Mouse (Mus musculus) kidney, postnatal 0 days (tissue): ENCODE measurements around the gene Fstl4. TPM values are rescaled to one million over a fixed set of nuclear protein-coding genes. Genes with fewer than 3 reads are reported as not detected.

Experiments
- ATAC-seq: fragments of 200-750 bp; cut with Nextera tagmentation; replicated peaks from 2 replicates; pipeline ENCODE4 v1.8.0; 2017; ENCODE audit warnings: low read depth, moderate number of reproducible peaks, moderate TSS enrichment, moderate library complexity; ENCODE audit not compliant: low FRiP score
- DNase-seq: peaks from one replicate; pipeline ENCODE4 v3.0.0-alpha.2; 2016; ENCODE audit warnings: low spot score
- H3K27ac ChIP-seq: fragments of 300-500 bp; sonication (generic); 2 replicates; pipeline ENCODE4 v1.5.1; 2014; ENCODE audit warnings: mild to moderate bottlenecking
- H3K27me3 ChIP-seq: fragments of 300-500 bp; sonication (generic); 2 replicates; pipeline ENCODE4 v1.6.1; 2014; ENCODE audit warnings: low read length, mixed read lengths; ENCODE audit not compliant: insufficient read depth
- H3K36me3 ChIP-seq: fragments of 300-500 bp; sonication (generic); 2 replicates; pipeline ENCODE4 v1.6.1; 2014; ENCODE audit warnings: low read length, mixed read lengths; ENCODE audit not compliant: insufficient read depth
- H3K4me1 ChIP-seq: fragments of 300-500 bp; sonication (generic); replicated peaks from 2 replicates; pipeline ENCODE4 v1.6.1; 2014; ENCODE audit warnings: antibody characterized with exemption, low read length, mixed read lengths; ENCODE audit not compliant: insufficient read depth
- H3K4me2 ChIP-seq: fragments of 300-500 bp; sonication (generic); 2 replicates; pipeline ENCODE4 v1.6.1; 2014; ENCODE audit warnings: mild to moderate bottlenecking, low read length, moderate library complexity, mixed read lengths
- H3K4me3 ChIP-seq: fragments of 300-500 bp; sonication (generic); replicated peaks from 2 replicates; pipeline ENCODE4 v1.5.1; 2014; ENCODE audit warnings: low read depth, low read length
- H3K9ac ChIP-seq: fragments of 300-500 bp; sonication (generic); 2 replicates; pipeline ENCODE4 v1.6.1; 2014; ENCODE audit warnings: low read depth, low read length
- H3K9me3 ChIP-seq: fragments of 300-500 bp; sonication (generic); replicated peaks from 2 replicates; pipeline ENCODE4 v1.6.1; 2016; ENCODE audit warnings: low read length, inconsistent platforms, mixed read lengths
- CTCF ChIP-seq: IDR thresholded peaks from 2 replicates; pipeline ENCODE4 v1.5.1; 2016; ENCODE audit warnings: antibody characterized with exemption, low read depth, mild to moderate bottlenecking, moderate library complexity
- WGBS: fragments of 180-500 bp; shearing (Covaris S2); extraction: QIAGEN DNeasy Blood & Tissue Kit; methylation state at CpG from one replicate; pipeline ENCODE4 v1.1.7; 2014; 5-methylcytosine and 5-hydroxymethylcytosine counted together
- polyA plus RNA-seq: library from polyadenylated mRNA; unstranded; fragments of >200 nt; fragmentation: Nextera tagmentation; extraction: Ambion mirVana; gene quantifications from 2 replicates; pipeline ENCODE4 v1.2.1, GENCODE M21; 2015

The Fstl4 gene
- polyA plus RNA-seq, 1 experiment from 2014 or later = 0.47 TPM

- Histone ChIP-seq H3K9me3 (no peaks in the 10 kb centered on the region), H3K27me3 (no peaks in the 10 kb centered on the region), H3K4me3 (no peak overlapping the region), H3K4me1 (no peaks in the 10 kb centered on the region), H3K4me2 (no peak overlapping the region), H3K27ac (no peak overlapping the region), H3K9ac (no peak overlapping the region), H3K36me3 (no peaks in the 10 kb centered on the region)
- DNase-seq = no peak
- WGBS = 86% methylated on average over 11 of the region's 11 CpGs
- no peak for ATAC-seq
- no peak for TF ChIP-seq CTCF
These were observed 354.0 kb downstream of the Fstl4 start for GRCm38 (mm10) chr11:53118226-53118965.

- Histone ChIP-seq H3K27ac (no peak overlapping the region), H3K27me3 (no peaks in the 10 kb centered on the region), H3K9me3 (no peaks in the 10 kb centered on the region), H3K36me3 (no peaks in the 10 kb centered on the region), H3K4me3 (no peak overlapping the region), H3K4me2 (no peak overlapping the region), H3K9ac (no peak overlapping the region), H3K4me1 (no peaks in the 10 kb centered on the region)
- no peak for TF ChIP-seq CTCF
- DNase-seq (no peak), ATAC-seq (no peak)
- 92% methylated on average over 5 of the region's 5 CpGs for WGBS
These were observed 355.5 kb downstream of the Fstl4 start for GRCm38 (mm10) chr11:53119966-53120365.

GRCm38 (mm10) chr11:53121208-53121607 is 356.8 kb downstream of the Fstl4 start:
- Histone ChIP-seq H3K27me3 (no peaks in the 10 kb centered on the region), H3K27ac (no peak overlapping the region), H3K4me2 (no peak overlapping the region), H3K36me3 (no peaks in the 10 kb centered on the region), H3K4me3 (no peak overlapping the region), H3K4me1 (no peaks in the 10 kb centered on the region), H3K9ac (no peak overlapping the region), H3K9me3 (no peaks in the 10 kb centered on the region)
- no peak for TF ChIP-seq CTCF
- DNase-seq (peak; percentile 18), ATAC-seq (peak; percentile 76; the same call in 1 of the 2 replicates)
- 50% methylated on average over 1 of the region's 1 CpGs for WGBS

GRCm38 (mm10) chr11:53124799-53125198 is 360.4 kb downstream of the Fstl4 start:
- Histone ChIP-seq H3K27me3 (no peaks in the 10 kb centered on the region), H3K27ac (no peak overlapping the region), H3K4me2 (no peak overlapping the region), H3K4me3 (no peak overlapping the region), H3K9ac (no peak overlapping the region), H3K4me1 (no peaks in the 10 kb centered on the region), H3K36me3 (no peaks in the 10 kb centered on the region), H3K9me3 (no peaks in the 10 kb centered on the region)
- no peak for TF ChIP-seq CTCF
- no peak for ATAC-seq
- WGBS = 81% methylated on average over 2 of the region's 2 CpGs
- DNase-seq = no peak

- Histone ChIP-seq H3K27ac (no peak overlapping the region), H3K9me3 (no peaks in the 10 kb centered on the region), H3K9ac (no peak overlapping the region), H3K27me3 (no peaks in the 10 kb centered on the region), H3K4me1 (no peaks in the 10 kb centered on the region), H3K36me3 (no peaks in the 10 kb centered on the region), H3K4me3 (no peak overlapping the region), H3K4me2 (no peak overlapping the region)
- no peak for TF ChIP-seq CTCF
- 53% methylated on average over 6 of the region's 6 CpGs for WGBS
- no peak for ATAC-seq
- DNase-seq = no peak
These were observed 362.2 kb downstream of the Fstl4 start for GRCm38 (mm10) chr11:53126660-53127059.

GRCm38 (mm10) chr11:53128661-53129060 is 364.2 kb downstream of the Fstl4 start:
- H3K27ac ChIP-seq = no peak overlapping the region
- H3K4me1 ChIP-seq = no peaks in the 10 kb centered on the region
- no peak overlapping the region for H3K4me3 ChIP-seq
- H3K9ac ChIP-seq = no peak overlapping the region
- ATAC-seq (no peak), DNase-seq (no peak)
- no peaks in the 10 kb centered on the region for H3K36me3 ChIP-seq
- no peak overlapping the region for H3K4me2 ChIP-seq
- H3K27me3 ChIP-seq = no peaks in the 10 kb centered on the region
- no peak for TF ChIP-seq CTCF
- H3K9me3 ChIP-seq = no peaks in the 10 kb centered on the region
- WGBS = 81% methylated on average over 2 of the region's 2 CpGs
